Mouse (Mus musculus) neural tube, embryonic 11.5 days (tissue): Measurements from ENCODE around the gene Gps1. TPM values are rescaled to one million over a fixed set of nuclear protein-coding genes. Genes with fewer than 3 reads are reported as not detected.

Experiments used
- ATAC-seq: fragments of 200-750 bp; cut with Nextera tagmentation; 2 replicates; pipeline ENCODE4 v1.8.0; 2017; ENCODE audit warnings: moderate number of reproducible peaks, mild to moderate bottlenecking, moderate TSS enrichment, moderate library complexity; ENCODE audit not compliant: insufficient read depth, low FRiP score, low TSS enrichment
- DNase-seq: peaks from one replicate; pipeline ENCODE4 v3.0.0-alpha.2; 2015; ENCODE audit warnings: low spot score
- H3K27ac ChIP-seq: fragments of 300-500 bp; sonication (generic); 2 replicates; pipeline ENCODE4 v1.5.1; 2014; ENCODE audit warnings: low read depth, mild to moderate bottlenecking, low read length
- H3K27me3 ChIP-seq: fragments of 300-500 bp; sonication (generic); 2 replicates; pipeline ENCODE4 v1.6.1; 2014; ENCODE audit warnings: mild to moderate bottlenecking, low read length, mixed read lengths; ENCODE audit not compliant: control insufficient read depth, insufficient read depth
- H3K36me3 ChIP-seq: fragments of 300-500 bp; sonication (generic); 2 replicates; pipeline ENCODE4 v1.6.1; 2014; ENCODE audit warnings: mild to moderate bottlenecking, low read length, moderate library complexity, mixed read lengths; ENCODE audit not compliant: control insufficient read depth, insufficient read depth
- H3K4me1 ChIP-seq: fragments of 300-500 bp; sonication (generic); 2 replicates; pipeline ENCODE4 v1.6.1; 2014; ENCODE audit warnings: low read length, mixed read lengths; ENCODE audit not compliant: control insufficient read depth, insufficient read depth
- H3K4me2 ChIP-seq: fragments of 300-500 bp; sonication (generic); 2 replicates; pipeline ENCODE4 v1.6.1; 2014; ENCODE audit warnings: low read depth, mild to moderate bottlenecking, moderate library complexity
- H3K4me3 ChIP-seq: fragments of 300-500 bp; sonication (generic); 2 replicates; pipeline ENCODE4 v1.5.1; 2014; ENCODE audit warnings: low read depth, low read length
- H3K9ac ChIP-seq: fragments of 300-500 bp; sonication (generic); 2 replicates; pipeline ENCODE4 v1.6.1; 2014; ENCODE audit warnings: mild to moderate bottlenecking, low read length
- H3K9me3 ChIP-seq: fragments of 300-500 bp; sonication (generic); 2 replicates; pipeline ENCODE4 v1.6.1; 2016; ENCODE audit warnings: low read length; ENCODE audit not compliant: control insufficient read depth
- WGBS: fragments of 180-500 bp; shearing (Covaris S2); extraction: QIAGEN DNeasy Blood & Tissue Kit; methylation state at CpG from one replicate; pipeline ENCODE4 v1.1.7; 2014; 5-methylcytosine and 5-hydroxymethylcytosine counted together
- polyA plus RNA-seq: library from polyadenylated mRNA; unstranded; fragments of >200 nt; fragmentation: Nextera tagmentation; extraction: Ambion mirVana; gene quantifications from 2 replicates; pipeline ENCODE4 v1.2.1, GENCODE M21; 2014

The Gps1 gene
- polyA plus RNA-seq, 1 experiment from 2014 or later = 291 TPM

- peaks cover 37% of the 10 kb centered on the region for H3K36me3 ChIP-seq
- H3K9ac ChIP-seq = peak overlapping the region; percentile 92
- DNase-seq = no peak
- H3K9me3 ChIP-seq = no peaks in the 10 kb centered on the region
- H3K27me3 ChIP-seq = no peaks in the 10 kb centered on the region
- WGBS = 62% methylated on average over 4 of the region's 4 CpGs
- ATAC-seq = no peak
- H3K4me3 ChIP-seq = peak overlapping the region; percentile 91
- H3K4me1 ChIP-seq = peaks cover 28% of the 10 kb centered on the region
- H3K4me2 ChIP-seq = peak overlapping the region; percentile 95
- no peak overlapping the region for H3K27ac ChIP-seq
These were observed 38.2 kb downstream of the Gps1 start for GRCm38 (mm10) chr11:120822321-120822720.

- H3K9ac ChIP-seq = peak overlapping the region; percentile 92
- peaks cover 28% of the 10 kb centered on the region for H3K4me1 ChIP-seq
- no peaks in the 10 kb centered on the region for H3K27me3 ChIP-seq
- H3K9me3 ChIP-seq = no peaks in the 10 kb centered on the region
- H3K4me2 ChIP-seq = peak overlapping the region; percentile 95
- WGBS = 2% methylated on average over 14 of the region's 14 CpGs
- H3K4me3 ChIP-seq = peak overlapping the region; percentile 91
- DNase-seq = peak; percentile 21
- H3K36me3 ChIP-seq = peaks cover 30% of the 10 kb centered on the region
- no peak for ATAC-seq
- peak overlapping the region; percentile 98 for H3K27ac ChIP-seq
These were observed 38.9 kb downstream of the Gps1 start for GRCm38 (mm10) chr11:120822831-120823550.

GRCm38 (mm10) chr11:120823551-120823947 lies 39.5 kb downstream of the Gps1 start:
- peak overlapping the region; percentile 98 for H3K27ac ChIP-seq
- peak; percentile 35 for ATAC-seq

GRCm38 (mm10) chr11:120823956-120824786 lies 40.1 kb downstream of the Gps1 start, which contains the start of gene Fasn:
Gene Fasn, minus strand, starts transcription at chr11:120824547.
- peak; percentile 87 for ATAC-seq
- peaks cover 19% of the 10 kb centered on the region for H3K36me3 ChIP-seq
- H3K9me3 ChIP-seq = no peaks in the 10 kb centered on the region
- H3K4me1 ChIP-seq = peaks cover 28% of the 10 kb centered on the region
- DNase-seq = peak; percentile 98
- peak within 1 kb of the TSS; percentile 95 for H3K4me2 ChIP-seq
- H3K27me3 ChIP-seq = no peaks in the 10 kb centered on the region
- under 1% methylated on average over 90 of the region's 109 CpGs for WGBS
- peak within 1 kb of the TSS; percentile 98 for H3K27ac ChIP-seq
- peak within 1 kb of the TSS; percentile 91 for H3K4me3 ChIP-seq
- H3K9ac ChIP-seq = peak within 1 kb of the TSS; percentile 92

More at GRCm38 (mm10) chr11:120823551-120823947, 39.5 kb downstream of the Gps1 start:
- Histone ChIP-seq H3K27me3 (no peaks in the 10 kb centered on the region), H3K9ac (peak overlapping the region; percentile 92), H3K4me3 (peak overlapping the region; percentile 91), H3K9me3 (no peaks in the 10 kb centered on the region), H3K4me1 (peaks cover 28% of the 10 kb centered on the region), H3K36me3 (peaks cover 25% of the 10 kb centered on the region), H3K4me2 (peak overlapping the region; percentile 95)
- under 1% methylated on average over 40 of the region's 40 CpGs for WGBS
- DNase-seq = no peak

- Histone ChIP-seq H3K27ac (peak overlapping the region; percentile 98), H3K36me3 (peaks cover 14% of the 10 kb centered on the region), H3K9ac (peak overlapping the region; percentile 92), H3K4me2 (peak overlapping the region; percentile 95), H3K27me3 (no peaks in the 10 kb centered on the region), H3K4me1 (peaks cover 28% of the 10 kb centered on the region), H3K9me3 (no peaks in the 10 kb centered on the region), H3K4me3 (peak overlapping the region; percentile 91)
- 0% methylated on average over 21 of the region's 21 CpGs for WGBS
- ATAC-seq (peak; percentile 39), DNase-seq (no peak)
These were observed 40.8 kb downstream of the Gps1 start for GRCm38 (mm10) chr11:120824787-120825288.

GRCm38 (mm10) chr11:120825289-120825863 lies 41.3 kb downstream of the Gps1 start:
- peaks cover 10% of the 10 kb centered on the region for H3K36me3 ChIP-seq
- 28% methylated on average over 4 of the region's 4 CpGs for WGBS
- H3K4me2 ChIP-seq = peak overlapping the region; percentile 95
- H3K27ac ChIP-seq = peak overlapping the region; percentile 98
- H3K9me3 ChIP-seq = no peaks in the 10 kb centered on the region
- ATAC-seq (no peak; the same call in 1 of the 2 replicates), DNase-seq (peak; percentile 32)
- peak overlapping the region; percentile 92 for H3K9ac ChIP-seq
- no peaks in the 10 kb centered on the region for H3K27me3 ChIP-seq
- H3K4me3 ChIP-seq = peak overlapping the region; percentile 91
- H3K4me1 ChIP-seq = peaks cover 28% of the 10 kb centered on the region

GRCm38 (mm10) chr11:120826016-120826953 lies 42.2 kb downstream of the Gps1 start:
- no peaks in the 10 kb centered on the region for H3K27me3 ChIP-seq
- H3K4me2 ChIP-seq = no peak overlapping the region
- H3K9ac ChIP-seq = peak overlapping the region; percentile 92
- peaks cover 27% of the 10 kb centered on the region for H3K4me1 ChIP-seq
- WGBS = 81% methylated on average over 8 of the region's 8 CpGs
- peak overlapping the region; percentile 98 for H3K27ac ChIP-seq
- H3K9me3 ChIP-seq = no peaks in the 10 kb centered on the region
- no peak for ATAC-seq
- DNase-seq = no peak
- 0 out of 2 replicates have a peak overlapping the region, but pooled peaks have one; percentile 4 for H3K4me3 ChIP-seq
- peaks cover 4% of the 10 kb centered on the region for H3K36me3 ChIP-seq
